Mouse (Mus musculus) left cerebral cortex, postnatal 25 days (tissue): Measurements from ENCODE around the gene Plxna2. TPM values are rescaled to one million over a fixed set of nuclear protein-coding genes. Genes with fewer than 3 reads are reported as not detected.

Experiments used
- DNase-seq, 2 experiments: peaks; one replicate each; pipeline ENCODE4 v3.0.0; 2022; ENCODE audit warnings: low spot score in 2 of 2, mixed read lengths in 1 of 2
- intact Hi-C: fragments of 180-260 bp; cut with DNase I; formaldehyde crosslinking; loops from one replicate; pipeline ENCODE4 v1.15.1; 2025
- total RNA-seq, 2 experiments: library from RNA; stranded (reverse); gene quantifications; 2 replicates each; pipeline ENCODE4 v1.2.3; 2021

The Plxna2 gene
- total RNA-seq, 2 experiments from 2014 or later, result 88.4 to 102 TPM

DNA sequence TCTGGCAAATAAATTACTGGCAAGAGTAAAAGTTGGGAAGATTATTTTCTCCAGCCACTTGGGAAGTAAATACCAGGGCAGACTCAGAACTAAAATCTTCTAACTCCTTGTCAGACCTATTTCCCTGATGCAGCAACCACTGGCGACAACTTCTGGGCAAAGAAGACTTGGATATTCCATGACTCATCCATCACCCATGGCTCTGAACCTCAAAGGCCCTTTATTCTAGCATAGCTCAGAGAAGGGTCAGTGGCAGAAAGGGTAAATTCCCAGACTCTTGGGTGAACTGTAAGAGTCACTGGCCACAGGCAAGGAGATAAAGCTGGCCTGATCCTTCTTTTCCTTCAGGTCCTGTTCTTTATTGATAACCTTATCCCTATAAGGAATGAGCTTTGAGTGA is 163.5 kb downstream of the Plxna2 start:
- intact Hi-C loops, result no loop called here
- DNase-seq, result no peak

- DNase-seq, result no peak
- intact Hi-C loops, result no loop called here
These were observed 164.3 kb downstream of the Plxna2 start for GRCm38 (mm10) chr1:194782325-194782724.

DNA sequence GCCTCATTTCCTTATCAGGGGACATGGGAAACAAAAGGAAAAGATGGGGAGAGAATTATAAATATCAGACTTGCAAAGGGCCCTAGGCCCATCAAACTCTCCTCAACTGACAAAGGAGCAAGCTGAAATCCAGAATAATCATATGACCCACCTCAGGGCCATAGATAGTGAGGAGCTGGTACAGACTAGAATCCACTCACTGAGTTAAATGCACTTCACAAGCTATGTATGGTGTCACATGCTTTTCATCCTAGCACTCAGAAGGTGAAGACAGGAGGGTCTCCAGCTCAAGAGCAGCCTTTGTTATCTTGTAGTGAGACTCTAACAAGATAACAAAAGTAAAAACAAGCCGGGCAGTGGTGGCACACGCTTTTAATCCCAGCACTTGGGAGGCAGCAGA is 169.6 kb downstream of the Plxna2 start:
- DNase-seq, result no peak
- intact Hi-C loops, result no loop called here

- intact Hi-C loops, result no loop called here
- no peak for DNase-seq
These were observed 175.4 kb downstream of the Plxna2 start for GRCm38 (mm10) chr1:194793226-194793924.

DNA sequence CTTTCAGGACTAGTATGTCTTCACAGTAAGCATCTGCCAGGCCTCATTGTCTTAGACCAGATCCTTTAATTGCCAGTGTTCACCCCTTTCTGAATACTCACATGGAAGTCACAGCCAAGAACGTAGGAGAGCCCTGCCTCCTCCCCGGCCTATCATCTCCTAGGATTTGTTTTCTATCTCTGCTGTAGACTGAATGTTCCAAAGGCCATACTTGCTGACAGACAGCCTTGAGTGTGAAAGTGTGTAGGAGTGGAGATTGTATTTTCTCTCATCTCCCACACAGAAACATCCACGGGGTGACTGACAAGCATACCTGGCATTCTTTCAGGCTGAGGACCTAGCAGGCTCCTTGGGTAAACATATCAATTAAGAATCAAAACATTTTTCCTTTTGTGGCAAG is 177.3 kb downstream of the Plxna2 start:
- intact Hi-C loops, result no loop called here
- DNase-seq, result peak; percentile 42 to 72

- DNase-seq, result no peak
These were observed 179.8 kb downstream of the Plxna2 start for GRCm38 (mm10) chr1:194797843-194798242.

DNA sequence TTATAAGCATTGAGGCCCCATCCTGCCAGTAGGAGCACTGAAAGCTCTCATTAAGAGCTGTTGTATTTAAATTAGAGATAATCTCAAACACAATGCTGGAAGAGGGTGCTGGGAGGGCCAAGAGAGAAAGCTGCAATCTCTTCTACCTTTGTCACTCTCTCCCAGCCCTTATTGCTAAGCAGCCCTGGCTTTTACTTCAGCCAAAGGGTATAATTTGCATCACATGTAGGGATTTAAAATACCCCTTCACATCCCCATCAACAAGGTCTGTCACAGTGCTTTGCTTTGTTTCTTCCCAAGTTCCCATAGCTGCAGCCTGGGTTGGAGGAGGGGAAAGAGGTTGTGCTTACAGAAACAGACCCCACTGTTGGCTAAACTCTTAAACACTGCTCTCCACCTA is 180.5 kb downstream of the Plxna2 start:
- DNase-seq, result no peak
- intact Hi-C loops, result no loop called here

More at GRCm38 (mm10) chr1:194797843-194798242, 179.8 kb downstream of the Plxna2 start:
- intact Hi-C loops, result no loop called here

GRCm38 (mm10) chr1:194808261-194808660 is 190.2 kb downstream of the Plxna2 start:
- DNase-seq, result no peak
- intact Hi-C loops, result no loop called here

GRCm38 (mm10) chr1:194808681-194809080 is 190.7 kb downstream of the Plxna2 start:
- DNase-seq, result no peak
- intact Hi-C loops, result no loop called here

- intact Hi-C loops, result no loop called here
- no peak for DNase-seq
These were observed 191.6 kb downstream of the Plxna2 start for GRCm38 (mm10) chr1:194809600-194809999.

DNA sequence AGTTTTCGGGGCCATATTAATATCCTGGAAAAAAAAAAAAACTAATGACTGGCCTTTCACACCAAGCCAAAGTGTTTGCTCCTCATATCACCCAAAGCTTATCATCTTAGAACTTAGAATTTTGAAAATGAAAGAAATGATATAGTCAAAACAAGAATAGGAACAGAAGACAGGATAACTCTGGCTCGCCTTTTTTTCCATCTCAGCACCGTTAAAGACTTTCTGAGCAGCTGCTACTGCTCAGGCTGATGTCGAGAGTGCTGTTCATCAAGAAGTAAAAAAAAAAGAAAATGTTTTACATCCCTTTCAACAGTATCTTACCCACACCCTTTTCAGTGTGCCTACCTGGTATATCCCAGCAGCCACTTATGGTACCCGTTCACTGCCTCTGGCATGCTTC is 196.2 kb downstream of the Plxna2 start:
- intact Hi-C loops, result no loop called here
- no peak for DNase-seq

DNA sequence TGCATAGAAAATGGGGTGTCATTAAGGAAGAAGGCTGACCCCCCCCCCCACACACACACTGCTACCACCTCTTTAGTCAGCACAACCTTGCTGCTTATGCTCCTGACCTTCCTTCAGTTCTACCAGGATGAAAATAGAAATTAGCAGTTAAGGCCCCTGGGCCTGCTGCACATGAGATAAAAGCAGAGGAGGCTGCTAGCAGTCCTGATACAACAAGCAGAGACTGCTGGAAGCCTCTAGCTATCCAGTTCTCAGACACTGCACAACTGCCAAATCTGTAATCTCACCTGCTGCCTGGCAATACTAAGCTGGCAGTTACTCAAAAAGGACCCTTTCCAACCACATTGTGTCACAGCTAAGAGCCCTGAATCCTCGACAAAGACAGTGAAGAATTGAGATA is 197.5 kb downstream of the Plxna2 start:
- intact Hi-C loops, result loop anchor here (5.0 kb wide), 2 partner anchors 58 to 193 kb away; no protein-coding TSS in a partner anchor
- DNase-seq, result no peak

DNA sequence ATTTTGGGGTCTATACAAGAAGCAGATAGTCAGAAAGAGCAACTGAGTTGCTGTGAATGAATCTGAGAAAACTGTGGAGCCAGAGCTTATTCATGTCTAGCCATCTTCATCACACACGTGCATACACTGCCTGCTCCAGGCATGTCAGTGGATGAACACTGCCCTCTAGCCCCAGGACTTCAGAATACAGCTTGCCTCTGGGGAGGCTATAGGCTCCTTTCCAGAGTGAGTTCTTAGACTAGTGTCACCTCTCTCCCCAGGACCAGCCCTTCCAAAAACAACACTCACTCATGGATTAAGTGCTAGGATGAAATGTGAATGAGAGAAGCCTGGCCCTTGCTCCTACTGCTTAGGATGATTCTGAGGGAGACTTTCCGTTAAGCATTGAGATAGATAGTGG is 198.9 kb downstream of the Plxna2 start:
- intact Hi-C loops, result loop anchor here (5.0 kb wide), 2 partner anchors 60 to 195 kb away; no protein-coding TSS in a partner anchor

GRCm38 (mm10) chr1:194820953-194821352 is 202.9 kb downstream of the Plxna2 start:
- intact Hi-C loops, result no loop called here
- no peak for DNase-seq

More for the DNA sequence above, 198.9 kb downstream of the Plxna2 start:
- DNase-seq, result peak; percentile 63 to 90

DNA sequence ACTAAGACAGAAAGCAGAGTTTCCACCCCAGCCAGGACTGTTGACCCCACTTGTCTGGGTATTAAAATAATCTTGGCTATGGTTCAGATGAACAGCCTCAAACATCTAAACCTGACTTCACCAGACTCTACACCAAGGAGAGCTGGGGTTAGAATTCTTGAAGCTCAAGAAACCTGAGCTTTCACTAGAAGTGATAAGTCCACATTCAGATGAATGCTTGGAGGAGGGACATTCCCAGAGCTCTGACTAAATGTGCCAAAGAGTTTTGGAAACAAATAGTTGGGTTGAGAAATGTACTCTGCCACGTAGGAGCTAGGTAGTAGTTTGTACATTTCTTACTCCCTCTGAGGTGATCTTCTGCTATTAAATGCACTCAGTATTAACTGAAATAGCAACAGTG is 203.7 kb downstream of the Plxna2 start:
- DNase-seq, result no peak
- intact Hi-C loops, result no loop called here

- intact Hi-C loops, result no loop called here
- DNase-seq, result no peak
These were observed 210.3 kb downstream of the Plxna2 start for GRCm38 (mm10) chr1:194828316-194828715.

DNA sequence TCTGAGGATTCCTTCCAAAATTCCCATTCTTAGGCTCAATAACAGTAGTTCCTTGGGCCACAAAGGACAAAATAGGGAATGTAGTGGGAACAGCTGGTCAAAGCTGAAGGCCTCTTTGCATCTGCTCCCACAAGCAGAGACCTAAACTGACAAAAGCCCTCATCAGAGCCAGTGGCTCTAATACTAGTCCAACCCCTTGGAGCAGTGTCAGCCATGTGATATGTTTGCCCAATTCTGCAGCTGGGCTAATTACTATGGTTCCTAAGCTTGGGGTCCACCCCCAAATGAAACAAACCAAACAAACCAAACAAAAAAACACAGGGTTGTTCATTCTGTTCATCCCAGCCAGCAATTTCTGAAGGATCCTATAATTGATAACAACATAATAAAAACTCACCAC is 217.2 kb downstream of the Plxna2 start:
- intact Hi-C loops, result no loop called here
- DNase-seq, result no peak

DNA sequence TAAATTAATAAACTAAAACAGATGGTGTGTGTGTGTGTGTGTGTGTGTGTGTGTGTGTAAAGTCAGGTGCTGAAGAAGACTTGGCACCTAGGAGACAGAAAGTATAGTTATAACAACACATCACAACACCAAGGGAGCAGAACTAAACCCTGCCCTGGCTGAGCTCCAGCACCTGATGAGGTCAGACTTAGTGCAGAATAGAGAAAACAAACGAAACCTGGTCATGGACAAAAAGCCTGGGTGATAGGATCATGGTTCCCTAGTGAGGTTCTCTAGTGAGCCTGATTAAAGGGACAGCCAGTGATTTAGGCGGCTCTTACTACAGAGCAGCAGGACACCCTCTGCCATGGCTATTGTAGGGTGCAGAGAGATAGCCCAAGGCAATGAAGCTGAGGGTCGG is 218.2 kb downstream of the Plxna2 start:
- DNase-seq, result no peak
- intact Hi-C loops, result no loop called here

- no peak for DNase-seq
- intact Hi-C loops, result no loop called here
These were observed 218.7 kb downstream of the Plxna2 start for GRCm38 (mm10) chr1:194836671-194837070.

DNA sequence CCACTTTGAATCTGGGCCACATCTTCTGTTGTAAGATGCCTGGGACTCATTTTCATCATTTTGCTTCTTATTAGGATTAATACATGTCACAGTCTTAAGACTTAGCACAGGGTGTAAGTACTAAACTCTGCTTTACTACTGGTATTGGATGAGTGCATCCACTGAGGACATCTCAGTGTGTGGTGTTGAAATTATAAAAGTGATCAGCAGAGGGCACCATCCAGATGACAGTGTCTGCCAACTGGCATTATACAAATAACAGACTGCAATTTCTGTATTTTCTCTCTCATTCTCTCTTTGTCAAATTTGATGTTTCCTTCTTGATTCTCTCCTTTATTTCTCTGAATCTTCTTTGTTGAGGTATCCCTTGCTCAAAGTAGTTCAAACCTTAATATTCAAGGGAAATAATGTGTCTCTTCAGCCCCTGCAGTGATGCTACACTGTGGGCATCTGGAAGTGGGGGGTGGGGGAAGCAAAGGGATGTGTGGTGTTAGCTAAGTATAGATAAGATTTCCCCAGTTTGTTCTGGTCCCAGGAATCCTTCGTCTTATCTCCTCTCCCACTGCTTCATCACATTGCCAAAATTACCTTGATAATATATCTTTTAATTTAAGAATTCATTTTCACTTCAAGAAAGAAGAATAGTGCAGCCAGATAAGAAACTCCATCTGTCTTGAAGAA is 221.4 kb downstream of the Plxna2 start:
- peak; percentile 49 to 78 for DNase-seq
- intact Hi-C loops, result loop anchor here (1.0 kb wide), 1 partner anchor 123 kb away; no protein-coding TSS in a partner anchor

DNA sequence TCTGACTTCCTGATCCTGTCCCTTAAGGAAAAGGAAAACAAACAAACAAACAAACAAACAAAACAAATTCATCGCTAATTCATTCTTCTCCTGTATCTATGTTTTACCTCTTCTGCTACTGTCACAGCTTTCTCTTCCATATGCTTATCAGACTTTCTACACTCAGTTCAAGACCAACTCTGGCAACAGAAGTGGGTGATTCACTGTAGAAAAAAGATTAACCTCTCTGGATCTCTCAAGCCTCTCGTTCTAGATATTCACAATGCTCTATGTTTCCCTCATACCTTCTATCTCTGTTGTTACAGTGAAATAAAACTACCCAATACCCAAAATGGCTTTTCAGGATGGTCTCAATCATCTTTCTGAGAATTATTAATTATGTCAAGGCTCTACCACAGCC is 225.0 kb downstream of the Plxna2 start:
- DNase-seq, result no peak
- intact Hi-C loops, result no loop called here
